Mouse (Mus musculus): ENCODE data around the gene Fgfr2.

DNA sequence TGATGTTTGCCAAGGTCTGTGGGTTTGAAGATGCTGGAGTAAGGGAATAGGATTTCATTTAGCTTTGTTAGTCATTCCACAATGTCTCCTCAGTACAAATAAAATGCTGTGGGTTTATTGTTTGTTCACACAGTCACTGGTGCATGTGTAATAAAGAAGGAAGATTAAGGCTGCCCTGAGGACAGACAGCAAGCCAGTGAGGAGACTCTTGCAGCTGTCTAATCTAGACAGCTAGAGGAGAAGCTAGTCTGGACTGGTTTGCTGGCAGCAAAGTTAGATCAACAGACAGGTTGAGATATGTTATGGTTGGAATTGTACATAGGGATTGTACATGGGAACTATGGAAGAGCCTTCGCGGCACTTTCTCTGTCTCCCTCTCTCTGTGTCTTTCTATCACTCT, 2115.9 kb downstream of the Fgfr2 start:
- TF ChIP-seq POLR2A (IDR thresholded peaks at IDR 0.05; ENCODE audit: borderline replicate concordance, extremely low read depth, low read depth, low read length) (no peak), CTCF (IDR thresholded peaks at IDR 0.05; ENCODE audit: insufficient read depth, low read length) (no peak)
